In the genomic region with DNA sequence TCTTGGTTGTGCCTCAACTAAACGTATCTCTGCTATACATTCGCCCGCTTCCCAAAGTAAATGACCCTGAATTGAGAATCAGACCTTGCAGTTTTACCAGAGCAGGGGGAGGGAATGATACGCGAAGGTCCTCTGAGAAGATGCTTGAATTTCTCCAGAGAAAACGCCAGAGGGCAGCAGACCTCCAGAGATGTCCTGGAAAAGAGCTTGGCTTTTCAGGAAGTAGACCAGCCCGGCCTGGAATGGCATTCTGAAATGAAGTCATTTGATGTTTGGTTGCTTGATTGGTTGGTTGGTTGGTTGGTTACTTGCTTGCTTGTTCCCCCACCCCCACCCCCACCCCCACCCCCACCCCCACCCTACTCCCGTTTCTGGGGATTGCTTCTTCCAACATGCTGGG, we compare ENCODE assay signal across 8 mouse cellular contexts. TPM values are rescaled to one million over a fixed set of nuclear protein-coding genes. Genes with fewer than 3 reads are reported as not detected.
A peak's percentile ranks its signal among the peaks of the same experiment; 100 is the strongest.
DNase-seq lines count a peak whose midpoint lies in the region; ATAC-seq and TF ChIP-seq lines count a peak whose summit lies in the region.

No protein-coding gene starts in this region.

- no peak for ATAC-seq in hindbrain, embryonic 13.5 days (ENCODE audit: low FRiP score)
- no peak for ATAC-seq in hindbrain, embryonic 14.5 days (ENCODE audit: low FRiP score)

- H3K9ac ChIP-seq in hindbrain, embryonic 13.5 days, result no peak overlapping the region
- no peak overlapping the region for H3K9ac ChIP-seq in hindbrain, embryonic 14.5 days

- no peak for TF ChIP-seq POLR2A in thymus, adult 2 months (IDR thresholded peaks at IDR 0.05; ENCODE audit: control insufficient read depth, extremely low read depth, insufficient read depth, low read length, poor library complexity)

- H3K4me2 ChIP-seq in hindbrain, embryonic 13.5 days, result no peak overlapping the region
- H3K4me2 ChIP-seq in hindbrain, embryonic 14.5 days (replicated peaks), result no peak overlapping the region

- 0 out of 2 replicates have a peak, but pooled peaks cover 2% of the 10 kb centered on the region for H3K9me3 ChIP-seq in hindbrain, embryonic 10.5 days
- no peaks in the 10 kb centered on the region for H3K9me3 ChIP-seq in hindbrain, embryonic 13.5 days
- no peaks in the 10 kb centered on the region for H3K9me3 ChIP-seq in hindbrain, embryonic 14.5 days (ENCODE audit: control insufficient read depth, low read length)

- no peak overlapping the region for H3K4me3 ChIP-seq in hindbrain, embryonic 10.5 days
- no peak overlapping the region for H3K4me3 ChIP-seq in hindbrain, embryonic 13.5 days
- H3K4me3 ChIP-seq in thymus, adult 2 months (ENCODE audit: control insufficient read depth, insufficient read depth, low read length), result no peak overlapping the region
- H3K4me3 ChIP-seq in hindbrain, embryonic 14.5 days (replicated peaks; ENCODE audit: low read length), result no peak overlapping the region

- H3K27ac ChIP-seq in hindbrain, embryonic 10.5 days, result no peak overlapping the region
- no peak overlapping the region for H3K27ac ChIP-seq in hindbrain, embryonic 13.5 days
- no peak overlapping the region for H3K27ac ChIP-seq in thymus, adult 2 months (ENCODE audit: control insufficient read depth, insufficient read depth, low read length)
- no peak overlapping the region for H3K27ac ChIP-seq in hindbrain, embryonic 14.5 days

- no peak for TF ChIP-seq CTCF in thymus, adult 2 months (IDR thresholded peaks at IDR 0.05; ENCODE audit: borderline replicate concordance, control insufficient read depth, extremely low read depth, insufficient read depth, low read length, poor library complexity)

- peak; percentile 52 for DNase-seq in hindbrain, embryonic 10.5 days (ENCODE audit: low spot score)
- DNase-seq in thymus, adult 2 months, result peak; percentile 36
- DNase-seq in thymus, adult 18-20 months, result no peak
- DNase-seq in cerebellum, postnatal 14 days, result peak; percentile 73 to 78
- peak; percentile 73 for DNase-seq in hindbrain, embryonic 14.5 days (ENCODE audit: low spot score)
- DNase-seq in lung, postnatal 36 days, result peak; percentile 65
- no peak for DNase-seq in Muller cell, postnatal 12 days (ENCODE audit: inconsistent ontology term)

- no peaks in the 10 kb centered on the region for H3K27me3 ChIP-seq in hindbrain, embryonic 10.5 days (ENCODE audit: insufficient read depth, poor library complexity, severe bottlenecking)
- 0 out of 2 replicates have a peak, but pooled peaks cover 2% of the 10 kb centered on the region for H3K27me3 ChIP-seq in hindbrain, embryonic 13.5 days
- no peaks in the 10 kb centered on the region for H3K27me3 ChIP-seq in thymus, adult 2 months (ENCODE audit: control insufficient read depth, insufficient read depth, low read length)
- H3K27me3 ChIP-seq in hindbrain, embryonic 14.5 days (ENCODE audit: control insufficient read depth, insufficient read depth, low read length), result no peaks in the 10 kb centered on the region

- H3K36me3 ChIP-seq in hindbrain, embryonic 10.5 days, result no peaks in the 10 kb centered on the region
- no peaks in the 10 kb centered on the region for H3K36me3 ChIP-seq in hindbrain, embryonic 13.5 days
- no peaks in the 10 kb centered on the region for H3K36me3 ChIP-seq in thymus, adult 2 months (ENCODE audit: control insufficient read depth, insufficient read depth, low read length)
- no peaks in the 10 kb centered on the region for H3K36me3 ChIP-seq in hindbrain, embryonic 14.5 days (replicated peaks; ENCODE audit: control insufficient read depth, insufficient read depth)

- H3K4me1 ChIP-seq in hindbrain, embryonic 10.5 days (replicated peaks), result no peaks in the 10 kb centered on the region
- H3K4me1 ChIP-seq in hindbrain, embryonic 13.5 days (replicated peaks), result no peaks in the 10 kb centered on the region
- peaks cover 21% of the 10 kb centered on the region for H3K4me1 ChIP-seq in thymus, adult 2 months (replicated peaks; ENCODE audit: control insufficient read depth, insufficient read depth, low read length)
- H3K4me1 ChIP-seq in hindbrain, embryonic 14.5 days (replicated peaks; ENCODE audit: control insufficient read depth, insufficient read depth, low read length), result no peaks in the 10 kb centered on the region

- WGBS in hindbrain, embryonic 10.5 days, result 43% methylated on average over 8 of the region's 8 CpGs
- WGBS in hindbrain, embryonic 13.5 days, result 52% methylated on average over 8 of the region's 8 CpGs
- WGBS in thymus, adult 2 months, result 66% methylated on average over 8 of the region's 8 CpGs
- WGBS in hindbrain, embryonic 14.5 days, result 46% methylated on average over 8 of the region's 8 CpGs

RNA-seq across cellular contexts. Expression of gene Il12a, which starts 17.8 kb away (rescaled TPM):
- 0.20 and 0.34 TPM in 2 replicates for polyA plus RNA-seq in hindbrain, embryonic 10.5 days (2016; fragmentation: Nextera tagmentation; extraction: Ambion mirVana)
- polyA plus RNA-seq in hindbrain, embryonic 13.5 days (2015; fragmentation: Nextera tagmentation; extraction: Ambion mirVana), result not detected in 2 replicates
- polyA plus RNA-seq in thymus, adult 2 months (2012; rRNA removed), result 2.8 and 3.2 TPM in 2 replicates
- polyA plus RNA-seq in hindbrain, embryonic 14.5 days (2014; fragmentation: Nextera tagmentation; extraction: Ambion mirVana), result not detected in 2 replicates

Comparison
In these comparisons a context has a peak if more than half of its experiments do, and no peak if none do; other contexts are left out.
1. DNase-seq: peak in hindbrain, embryonic 10.5 days (single experiment), thymus, adult 2 months (single experiment), cerebellum, postnatal 14 days (2 of 2), hindbrain, embryonic 14.5 days (single experiment) and lung, postnatal 36 days (single experiment); none in thymus, adult 18-20 months (0 of 2) and Muller cell, postnatal 12 days (single experiment).